Mouse (Mus musculus) bone marrow, adult 2 months (tissue): ENCODE data around the gene Apold1.

Source experiments
- CTCF ChIP-seq: fragments of 200-500 bp; IDR thresholded peaks from 2 replicates; pipeline ENCODE4 v1.5.1; 2011; ENCODE audit warnings: low read length, control low read depth; ENCODE audit not compliant: control insufficient read depth, insufficient read depth
- POLR2A ChIP-seq: fragments of 200-500 bp; IDR thresholded peaks from 2 replicates; pipeline ENCODE4 v1.6.1; 2011; ENCODE audit warnings: low read depth, mild to moderate bottlenecking, control low read depth, low read length, borderline replicate concordance; ENCODE audit not compliant: control insufficient read depth

DNA sequence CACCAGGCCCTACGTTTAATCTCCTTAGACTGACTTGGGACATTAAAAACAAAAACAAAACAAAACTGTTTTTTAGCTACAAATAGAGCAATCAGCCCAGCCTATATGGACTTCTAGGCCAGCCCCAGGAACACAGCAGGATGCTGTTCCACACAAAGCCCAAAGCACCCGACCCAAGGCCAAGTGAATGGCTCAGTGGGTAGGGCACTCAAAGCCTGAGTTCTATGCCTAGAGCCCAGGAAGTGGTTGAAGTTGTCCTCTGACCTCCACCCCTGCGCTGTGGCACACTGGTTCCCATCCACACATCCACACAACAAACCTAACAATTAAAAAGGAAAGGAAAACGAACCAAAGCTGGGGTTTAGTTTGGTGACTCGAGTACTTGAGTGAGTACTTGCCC is 20.2 kb upstream of the Apold1 start:
- TF ChIP-seq POLR2A (no peak), CTCF (no peak)
